Mouse (Mus musculus) layer of hippocampus, postnatal 10 days (tissue): Measurements from ENCODE around the gene Mras. TPM values are rescaled to one million over a fixed set of nuclear protein-coding genes. Genes with fewer than 3 reads are reported as not detected.

Experiments
- DNase-seq, 2 experiments: peaks; one replicate each; pipeline ENCODE4 v3.0.0; 2021; ENCODE audit warnings: low spot score in 2 of 2
- total RNA-seq, 2 experiments: library from RNA; stranded (reverse); gene quantifications; 2 replicates each; pipeline ENCODE4 v1.2.3; 2021

Mras gene
- total RNA-seq, 2 experiments from 2014 or later, result 77.8 to 96.3 TPM

DNA sequence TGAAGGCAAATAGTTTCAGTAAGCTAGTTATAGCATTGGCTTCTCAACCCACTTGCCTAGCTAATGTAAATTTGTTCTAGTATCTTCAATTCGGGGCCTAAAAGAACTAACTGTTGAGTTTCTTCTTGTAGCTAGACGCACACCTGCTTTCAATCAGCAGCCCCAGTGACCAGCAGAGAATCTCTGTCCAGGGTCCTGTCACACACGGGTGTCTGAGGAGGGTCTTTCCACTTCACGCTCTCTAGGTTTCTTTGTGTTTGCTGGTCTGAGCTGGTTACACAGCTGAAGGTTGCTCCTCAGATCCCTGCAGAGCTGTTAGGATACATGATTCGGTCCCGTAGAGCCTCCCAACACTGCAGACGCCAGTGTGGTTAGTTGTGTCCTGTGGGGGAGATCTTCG lies 74.1 kb downstream of the Mras start:
- no peak for DNase-seq

DNA sequence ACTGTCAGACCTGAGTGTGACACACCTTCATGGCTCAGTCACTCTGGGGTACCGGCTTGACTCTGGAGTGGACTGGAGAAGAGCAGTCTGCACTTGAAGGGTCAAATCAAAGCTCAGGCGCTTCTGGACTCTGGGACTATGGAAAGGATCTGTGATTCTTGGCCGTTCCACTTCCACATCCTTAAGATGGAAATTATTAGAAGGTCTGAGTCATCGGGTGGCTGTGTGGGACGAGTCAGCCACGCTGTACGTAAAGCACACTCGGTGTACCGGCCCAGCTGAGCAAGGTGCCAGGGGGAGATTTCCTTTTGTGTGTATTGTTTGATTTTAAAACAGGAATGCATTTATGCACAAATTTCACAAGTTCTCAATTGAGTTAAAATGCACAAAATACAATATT lies 75.2 kb downstream of the Mras start:
- no peak for DNase-seq

DNA sequence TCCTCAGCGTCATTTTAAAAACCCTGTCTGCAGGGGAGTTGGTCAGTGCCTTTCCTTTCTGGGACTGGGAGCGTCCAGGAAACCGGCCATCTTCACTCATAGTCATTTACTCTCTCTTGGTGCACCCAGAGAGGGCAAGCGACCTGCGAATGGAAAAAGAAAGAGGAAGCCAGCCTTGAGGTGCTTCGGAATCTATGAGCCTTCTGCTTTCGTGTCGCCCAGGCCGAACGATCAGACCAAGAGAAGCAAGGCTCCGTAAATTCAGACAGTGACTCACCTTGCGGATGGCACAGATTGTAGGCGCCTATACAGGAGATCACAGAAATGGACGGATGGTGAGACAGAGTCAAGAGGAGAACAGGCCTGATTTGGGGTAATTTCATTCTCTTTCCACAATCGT lies 78.2 kb downstream of the Mras start:
- no peak for DNase-seq

DNA sequence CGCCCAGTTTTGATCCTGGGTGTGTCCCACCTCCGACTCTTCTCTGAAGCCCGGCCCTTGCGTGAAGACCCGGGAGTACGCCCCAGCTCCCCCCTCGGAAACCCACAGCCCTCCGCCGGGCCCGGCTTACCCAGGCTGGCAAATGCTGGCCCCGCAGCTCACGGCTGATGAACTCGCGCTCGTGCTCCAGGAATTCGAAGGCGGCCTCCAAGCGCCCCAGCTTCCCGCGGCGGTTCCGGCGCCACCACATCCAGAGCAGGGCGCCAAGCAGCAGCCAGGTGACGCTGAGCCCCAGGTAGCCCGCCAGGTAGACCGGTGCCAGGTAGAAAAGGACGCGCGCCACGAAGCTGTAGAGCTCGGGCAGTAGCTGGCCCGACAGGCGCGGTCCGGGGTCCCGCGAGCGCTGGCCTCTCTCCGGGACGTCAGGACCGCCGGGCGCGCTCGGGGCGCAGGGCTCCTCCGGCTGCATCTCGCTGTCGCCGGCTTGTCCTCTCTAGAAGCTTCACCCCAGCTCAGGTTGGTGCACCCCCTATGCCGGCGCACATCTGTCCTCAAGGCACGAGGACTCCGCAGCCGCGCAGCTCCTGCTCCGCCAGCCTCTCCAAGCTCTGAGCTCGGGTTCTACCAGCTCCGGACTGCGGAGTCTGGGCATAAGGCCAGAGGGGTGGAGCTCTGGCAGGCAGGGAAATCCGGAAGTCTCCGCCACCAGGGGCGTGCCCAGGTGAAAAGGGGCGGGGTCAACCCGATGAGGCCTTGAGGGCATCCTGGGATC lies 79.1 kb downstream of the Mras start, which contains the start of gene Esyt3:
Gene Esyt3 (minus strand): TSS at position 637 of the 772 bp plus-strand sequence.
- DNase-seq, result peak; percentile 31 to 49

DNA sequence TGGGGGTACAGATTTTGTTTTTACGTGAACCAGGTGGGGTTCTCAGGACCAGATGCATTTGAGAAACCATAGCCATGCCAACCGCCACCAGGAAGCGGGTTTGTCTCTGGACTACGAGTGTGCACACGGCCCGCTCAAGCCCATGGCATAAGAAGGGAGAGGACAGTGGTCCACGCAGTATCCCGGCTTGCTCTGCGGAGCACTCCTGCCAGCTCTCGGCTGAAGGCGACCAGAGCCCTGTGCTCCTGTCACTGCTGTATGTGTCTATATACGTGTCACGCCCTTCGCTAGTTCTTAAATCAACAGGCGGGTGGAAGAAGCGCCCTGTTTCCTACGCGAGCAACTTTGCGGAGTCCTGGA lies 79.6 kb downstream of the Mras start:
- no peak for DNase-seq

DNA sequence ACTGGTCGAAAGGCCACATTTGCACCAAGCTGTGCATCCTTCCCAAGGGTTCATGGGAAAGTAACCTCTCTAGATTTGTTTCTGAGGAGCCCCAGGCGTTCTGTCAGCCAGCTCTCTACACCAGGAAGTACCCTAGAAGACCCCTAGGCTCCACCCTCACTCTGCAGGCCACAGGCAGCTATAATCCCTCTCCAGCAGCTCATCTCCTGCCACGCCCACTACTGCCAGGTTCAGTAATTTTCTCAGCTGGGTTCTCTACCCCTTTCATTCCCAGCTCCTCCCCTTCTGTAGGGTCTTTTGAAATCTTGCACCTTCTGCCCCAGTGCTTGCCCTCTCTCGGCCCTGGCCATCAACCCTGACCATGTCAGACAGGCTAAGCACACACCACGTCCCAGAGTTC lies 81.2 kb downstream of the Mras start:
- no peak for DNase-seq

DNA sequence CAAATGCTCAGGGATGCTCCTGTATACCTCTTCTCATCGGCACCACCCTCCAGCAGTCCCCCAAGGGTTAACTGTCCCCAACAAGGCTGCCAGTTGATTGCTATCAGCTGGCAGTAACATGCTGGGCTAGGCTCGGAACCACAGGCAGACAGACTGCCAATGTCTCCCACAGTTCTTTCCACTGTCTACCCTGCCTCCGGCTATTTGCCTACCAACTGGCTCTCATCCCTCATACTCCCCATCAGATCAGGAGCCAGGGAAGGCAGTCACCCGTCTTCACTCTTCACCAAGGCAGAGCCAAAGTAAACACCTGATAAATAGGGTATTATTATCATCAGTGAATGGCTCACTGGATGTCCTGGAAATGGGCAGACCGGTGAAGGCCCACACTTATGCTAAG lies 82.4 kb downstream of the Mras start:
- no peak for DNase-seq

DNA sequence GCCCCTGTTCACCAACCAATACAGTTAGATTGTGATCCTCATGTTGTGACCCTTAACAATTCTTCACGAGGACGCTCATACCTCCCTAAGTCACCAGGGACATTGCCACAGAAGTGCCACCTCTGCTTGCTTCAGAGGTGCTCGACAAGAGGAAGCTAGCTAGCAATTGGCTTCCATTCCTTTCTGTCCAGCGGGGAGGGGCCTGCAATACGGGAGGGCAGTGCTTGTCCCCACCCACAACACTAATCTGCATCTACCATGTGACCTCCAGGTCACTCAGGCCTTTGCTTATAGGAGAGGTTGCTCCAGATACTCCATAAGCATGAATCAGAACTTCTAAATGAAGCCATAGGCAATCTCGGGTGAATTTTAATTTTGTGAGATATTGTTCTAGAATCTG lies 83.8 kb downstream of the Mras start:
- no peak for DNase-seq

DNA sequence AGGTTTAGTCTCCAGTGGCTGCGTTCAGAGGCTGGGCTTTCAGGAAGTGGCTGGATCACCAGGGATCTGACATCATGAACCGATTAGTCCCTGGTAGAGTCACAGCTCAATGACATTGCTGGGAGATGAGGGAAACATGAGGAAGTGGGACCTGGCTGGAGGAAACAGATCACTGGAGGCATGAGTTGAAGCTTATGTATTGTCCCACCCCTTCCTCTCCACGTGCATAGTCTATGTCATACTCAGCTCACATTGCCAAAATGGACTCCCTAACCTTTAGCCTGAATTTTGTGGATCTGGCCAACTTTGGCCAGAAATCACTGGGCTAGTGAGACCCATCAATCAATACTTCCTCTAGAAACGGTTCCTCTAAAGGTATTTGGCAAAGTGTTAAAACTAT lies 84.2 kb downstream of the Mras start:
- DNase-seq, result no peak

DNA sequence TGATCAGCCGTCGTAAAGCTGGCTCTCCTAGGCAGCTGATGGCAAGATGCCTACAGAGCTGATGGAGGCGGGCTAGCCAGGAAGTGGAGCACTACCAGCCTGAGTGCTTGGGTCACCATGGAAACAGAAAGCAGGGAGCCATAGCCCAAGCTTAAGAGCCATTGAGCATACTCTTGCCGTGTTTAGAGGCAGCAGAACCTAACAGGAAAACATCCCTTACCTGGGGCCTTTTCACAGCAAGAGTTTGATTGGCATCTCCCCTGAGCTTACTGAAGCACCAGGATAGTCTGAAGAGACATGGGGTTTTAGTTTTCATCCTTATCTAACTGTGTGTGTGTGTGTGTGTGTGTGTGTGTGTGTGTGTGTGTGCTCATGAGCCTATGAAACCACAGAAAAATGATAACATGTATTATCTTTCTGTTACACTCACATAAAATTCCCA lies 91.8 kb downstream of the Mras start:
- DNase-seq, result peak; percentile 57 to 66

DNA sequence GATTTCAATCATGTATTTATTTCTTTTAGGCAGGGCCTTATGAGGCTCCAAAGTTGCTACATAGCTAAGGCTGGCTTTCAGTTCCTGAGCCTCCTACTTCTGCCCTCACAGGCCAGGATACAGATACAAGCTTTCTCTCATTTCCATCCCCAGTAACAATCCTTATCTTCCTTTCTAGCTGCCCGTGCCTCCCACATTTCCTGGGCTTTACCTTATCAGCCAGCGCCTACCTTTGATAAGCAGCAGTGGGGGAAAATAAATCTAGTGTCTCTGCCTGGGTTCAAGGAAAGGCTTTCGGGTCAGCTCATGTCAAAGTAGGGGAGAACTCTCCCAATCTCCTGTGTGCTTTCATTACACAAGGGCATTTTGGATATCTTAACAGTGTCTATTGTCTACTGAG lies 95.6 kb downstream of the Mras start:
- DNase-seq, result no peak

DNA sequence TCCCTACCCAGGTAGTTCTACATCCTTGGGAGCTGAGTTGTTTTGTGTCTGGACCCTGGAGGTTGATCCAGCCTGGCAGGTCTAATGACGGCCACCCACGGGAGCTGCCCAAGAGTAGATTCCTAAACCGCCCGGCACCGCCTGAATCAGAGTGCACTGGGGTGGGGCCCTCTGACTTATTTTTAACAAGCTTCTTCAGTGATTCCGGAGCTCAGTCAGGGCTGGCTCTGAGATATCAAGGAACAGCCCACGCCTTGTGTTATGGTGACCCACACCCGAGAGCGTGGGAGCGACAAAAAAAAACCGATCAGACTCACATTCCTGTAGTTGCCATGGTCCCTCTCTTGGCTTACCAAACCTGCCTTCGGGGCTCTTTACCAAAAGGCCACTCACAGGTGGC lies 97.1 kb downstream of the Mras start:
- no peak for DNase-seq

DNA sequence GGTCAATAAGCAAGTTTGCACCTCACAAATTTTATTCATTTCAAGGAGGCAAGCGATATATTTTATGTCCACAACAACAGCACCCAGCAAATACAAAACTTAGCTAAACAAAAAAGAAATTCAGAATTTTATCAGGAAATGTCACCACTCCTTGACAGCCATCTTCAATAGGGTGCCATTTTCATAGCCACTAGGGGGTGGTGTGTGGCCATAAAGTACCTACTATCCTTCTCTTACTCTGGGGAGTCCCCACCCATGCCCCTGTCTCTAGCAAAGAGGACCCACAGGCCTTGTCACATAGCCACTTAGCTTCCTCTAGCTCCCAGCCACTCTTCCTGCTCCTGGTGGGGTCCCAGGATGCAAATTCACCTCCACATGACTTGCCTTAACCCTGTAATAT lies 98.0 kb downstream of the Mras start:
- no peak for DNase-seq

DNA sequence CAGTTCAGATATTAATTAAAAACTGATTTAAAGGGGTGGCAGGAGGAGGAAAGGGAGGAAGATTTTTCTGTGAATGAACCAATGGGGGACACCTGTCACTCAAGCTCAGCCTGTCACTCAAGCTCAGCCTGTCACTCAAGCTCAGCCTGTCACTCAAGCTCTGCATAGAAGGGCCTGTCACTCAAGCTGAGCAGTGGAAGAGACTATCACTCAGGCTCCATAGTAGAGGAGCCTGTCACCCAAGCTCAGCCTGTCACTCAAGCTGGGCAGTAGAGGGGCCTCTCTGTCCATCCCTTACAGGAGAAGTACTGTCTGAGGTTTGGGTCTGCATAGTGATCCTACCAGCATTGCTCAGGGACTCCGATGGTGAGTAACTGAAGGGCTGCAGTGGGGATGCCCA lies 98.9 kb downstream of the Mras start:
- DNase-seq, result no peak

DNA sequence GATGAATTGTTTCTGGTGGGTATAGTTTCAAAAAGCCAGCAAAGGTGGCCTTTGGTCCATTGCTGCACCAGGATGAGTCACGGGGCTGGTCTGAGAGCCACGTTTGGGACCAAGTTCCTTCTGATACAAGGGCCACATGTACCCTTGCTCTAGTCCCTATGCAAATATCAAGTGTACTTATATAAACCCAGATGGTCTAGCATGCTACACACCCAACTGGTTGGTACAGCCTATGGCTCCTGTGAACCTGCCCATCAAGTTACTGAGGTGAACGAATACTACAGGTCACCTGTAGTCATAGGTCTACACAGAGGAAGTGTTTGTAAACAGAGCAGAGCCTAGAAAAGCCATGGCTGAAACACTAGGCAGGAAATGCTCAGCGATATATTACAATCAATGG lies 100.6 kb downstream of the Mras start:
- no peak for DNase-seq

Other genes with a start within 250 kb of the Mras start
- not detected for gene Faiml, start 200.1 kb downstream of the Mras start, total RNA-seq
- 10 to 100 TPM; 21.7 to 25.6 TPM for gene Cep70, start 194.0 kb downstream of the Mras start, total RNA-seq
- 1 to 10 TPM; 1.8 TPM for gene Esyt3, start 78.8 kb downstream of the Mras start, total RNA-seq
- under 1 TPM; 0.65 to 0.89 TPM for gene Nme9, start 14.1 kb upstream of the Mras start, total RNA-seq
- gene Armc8, start 131.5 kb upstream of the Mras start, total RNA-seq, result 10 to 100 TPM; 58.3 to 61.2 TPM
- 10 to 100 TPM; 12.4 to 13.0 TPM for gene Dbr1, start 138.4 kb upstream of the Mras start, total RNA-seq
- not detected for gene A4gnt, start 175.1 kb upstream of the Mras start, total RNA-seq
- gene Dzip1l, start 192.1 kb upstream of the Mras start, total RNA-seq, result 10 to 100 TPM; 23.8 to 24.6 TPM